ENCODE assay signal across 9 mouse cellular contexts in the genomic region with DNA sequence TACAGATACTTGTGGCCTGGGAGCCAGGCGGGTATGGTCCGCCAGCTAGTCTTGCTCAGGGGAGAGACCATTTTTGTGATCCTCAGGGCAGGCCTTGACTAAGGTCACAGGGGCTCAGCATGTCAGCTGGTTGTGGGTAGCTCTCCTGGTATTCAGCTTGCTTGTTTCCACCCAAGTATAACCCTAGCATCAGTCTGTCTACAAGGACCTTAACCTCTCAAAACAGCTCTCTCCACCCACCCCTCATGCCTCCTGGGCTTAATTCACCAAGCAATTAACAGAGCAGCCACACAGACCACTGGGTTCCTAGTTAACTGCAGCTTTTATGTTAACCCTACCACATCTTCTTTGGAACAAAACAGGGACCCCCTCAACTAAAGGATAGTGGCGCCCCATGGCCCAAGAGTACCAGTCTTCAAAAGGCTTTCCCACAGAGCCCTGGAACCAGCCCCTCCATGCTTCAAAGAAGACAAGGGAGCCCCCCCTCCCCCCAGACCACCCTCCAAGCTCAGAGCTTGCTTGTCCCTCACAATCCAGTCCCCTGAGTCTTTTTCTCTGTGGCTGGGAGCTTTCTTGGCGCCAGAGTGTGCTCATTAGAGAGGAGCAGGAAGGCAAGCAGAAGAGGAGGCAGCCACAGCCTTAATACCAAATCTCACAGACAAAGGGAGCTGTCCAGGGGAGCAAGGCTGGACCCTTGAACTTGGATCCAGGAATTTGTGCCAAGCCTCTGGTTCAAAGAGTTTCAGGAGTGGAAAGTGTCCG. TPM values are rescaled to one million over a fixed set of nuclear protein-coding genes. Genes with fewer than 3 reads are reported as not detected.
DNase-seq lines count a peak whose midpoint lies in the region; ATAC-seq lines count a peak whose summit lies in the region.
"Had no signal": no experiment of that assay in that cellular context is flagged by ENCODE, and none has a peak within 500 bp of the region (broad histone marks: within the 10 kb centered on the region; RNA-seq: fewer than 3 reads in every experiment).

No protein-coding gene starts in this region.

- H3K27me3 ChIP-seq in heart, embryonic 13.5 days (replicated peaks): no peaks in the 10 kb centered on the region
- H3K27me3 ChIP-seq in embryonic facial prominence, embryonic 12.5 days: no peaks in the 10 kb centered on the region
- H3K27me3 ChIP-seq in intestine, embryonic 15.5 days (replicated peaks): no peaks in the 10 kb centered on the region
- H3K27me3 ChIP-seq in midbrain, embryonic 13.5 days: no peaks in the 10 kb centered on the region

- WGBS in heart, embryonic 13.5 days: 45% methylated on average over 5 of the region's 5 CpGs
- WGBS in embryonic facial prominence, embryonic 12.5 days: 29% methylated on average over 5 of the region's 5 CpGs
- 75% methylated on average over 5 of the region's 5 CpGs for WGBS in intestine, embryonic 15.5 days
- 17% methylated on average over 5 of the region's 5 CpGs for WGBS in midbrain, embryonic 13.5 days

- H3K9me3 ChIP-seq in heart, embryonic 13.5 days: no peaks in the 10 kb centered on the region
- no peaks in the 10 kb centered on the region for H3K9me3 ChIP-seq in embryonic facial prominence, embryonic 12.5 days
- H3K9me3 ChIP-seq in intestine, embryonic 15.5 days: no peaks in the 10 kb centered on the region
- no peaks in the 10 kb centered on the region for H3K9me3 ChIP-seq in midbrain, embryonic 13.5 days

- peaks cover 85% of the 10 kb centered on the region for H3K4me1 ChIP-seq in heart, embryonic 13.5 days
- peaks cover 75% of the 10 kb centered on the region for H3K4me1 ChIP-seq in embryonic facial prominence, embryonic 12.5 days
- peaks cover 54% of the 10 kb centered on the region for H3K4me1 ChIP-seq in intestine, embryonic 15.5 days (replicated peaks)
- H3K4me1 ChIP-seq in midbrain, embryonic 13.5 days (replicated peaks): peaks cover 82% of the 10 kb centered on the region

- H3K4me2 ChIP-seq in heart, embryonic 13.5 days: no peak overlapping the region
- no peak overlapping the region for H3K4me2 ChIP-seq in embryonic facial prominence, embryonic 12.5 days (replicated peaks)
- no peak overlapping the region for H3K4me2 ChIP-seq in intestine, embryonic 15.5 days (replicated peaks)
- peak overlapping the region; percentile 17; the same call in 1 of the 2 replicates for H3K4me2 ChIP-seq in midbrain, embryonic 13.5 days (replicated peaks)

- no peak for DNase-seq in heart, postnatal 36 days
- DNase-seq in spleen, adult 12 weeks (ENCODE audit: low spot score): no peak

- ATAC-seq in heart, embryonic 13.5 days (ENCODE audit: extremely low read depth, insufficient number of reproducible peaks, low FRiP score, low TSS enrichment): no peak
- ATAC-seq in embryonic facial prominence, embryonic 12.5 days (ENCODE audit: insufficient number of reproducible peaks, insufficient read depth, low FRiP score, low TSS enrichment): no peak
- ATAC-seq in intestine, embryonic 15.5 days: no peak
- peak; percentile 62 for ATAC-seq in midbrain, embryonic 13.5 days
- ATAC-seq in inflammation-experienced regulatory T-cells, adult 6 months: no peak
- no peak for ATAC-seq in cerebellum, adult (ENCODE audit: insufficient number of reproducible peaks, low FRiP score, low TSS enrichment)

- peak overlapping the region; percentile 97 for H3K27ac ChIP-seq in heart, embryonic 13.5 days (replicated peaks)
- peak overlapping the region; percentile 86 for H3K27ac ChIP-seq in embryonic facial prominence, embryonic 12.5 days
- H3K27ac ChIP-seq in intestine, embryonic 15.5 days: peak overlapping the region; percentile 41
- peak overlapping the region; percentile 75 for H3K27ac ChIP-seq in midbrain, embryonic 13.5 days
- H3K27ac ChIP-seq: liver, embryonic 14.5 days had no signal

- peaks cover 11% of the 10 kb centered on the region; the same call in 1 of the 2 replicates for H3K36me3 ChIP-seq in heart, embryonic 13.5 days
- H3K36me3 ChIP-seq in embryonic facial prominence, embryonic 12.5 days: peaks cover 6% of the 10 kb centered on the region; the same call in 1 of the 2 replicates
- no peaks in the 10 kb centered on the region for H3K36me3 ChIP-seq in intestine, embryonic 15.5 days
- peaks cover 3% of the 10 kb centered on the region; the same call in 1 of the 2 replicates for H3K36me3 ChIP-seq in midbrain, embryonic 13.5 days

- intact Hi-C loops in heart, postnatal 36 days (cut with DNase I): loop anchor here (5.0 to 10.0 kb wide), 3 partner anchors 93 to 439 kb away; no protein-coding TSS in a partner anchor

- no peak overlapping the region for H3K4me3 ChIP-seq in heart, embryonic 13.5 days
- H3K4me3 ChIP-seq in embryonic facial prominence, embryonic 12.5 days: no peak overlapping the region
- H3K4me3 ChIP-seq in intestine, embryonic 15.5 days (replicated peaks): no peak overlapping the region
- H3K4me3 ChIP-seq in midbrain, embryonic 13.5 days (replicated peaks): no peak overlapping the region

- peak overlapping the region; percentile 72 for H3K9ac ChIP-seq in heart, embryonic 13.5 days
- no peak overlapping the region for H3K9ac ChIP-seq in embryonic facial prominence, embryonic 12.5 days
- H3K9ac ChIP-seq in intestine, embryonic 15.5 days: no peak overlapping the region; the same call in 1 of the 2 replicates
- H3K9ac ChIP-seq in midbrain, embryonic 13.5 days (replicated peaks): no peak overlapping the region
- H3K9ac ChIP-seq: liver, embryonic 14.5 days had no signal

RNA-seq across cellular contexts. Expression of gene Pbx1, which starts 48.1 kb away (rescaled TPM):
- polyA plus RNA-seq in heart, embryonic 13.5 days (2015; fragmentation: Nextera tagmentation; extraction: Ambion mirVana): 23.2 and 23.7 TPM in 2 replicates
- 10 to 100 TPM; 47.2 to 63.0 TPM for total RNA-seq in heart, postnatal 36 days (2021)
- polyA plus RNA-seq in embryonic facial prominence, embryonic 12.5 days (2016; fragmentation: Nextera tagmentation; extraction: Ambion mirVana): 66.3 and 66.8 TPM in 2 replicates
- 24.0 and 27.5 TPM in 2 replicates for polyA plus RNA-seq in intestine, embryonic 15.5 days (2015; fragmentation: Nextera tagmentation; extraction: Ambion mirVana)
- 84.9 and 91.4 TPM in 2 replicates for polyA plus RNA-seq in midbrain, embryonic 13.5 days (2015; fragmentation: Nextera tagmentation; extraction: Ambion mirVana)
- polyA plus RNA-seq in inflammation-experienced regulatory T-cells, adult 6 months (2017; shearing (Covaris generic)): under 1 TPM in 2 of 3 experiments, not detected in 1; 0.05 to 0.43 TPM

Comparison
In these comparisons a context has a peak if more than half of its experiments do, and no peak if none do; other contexts are left out.
1. H3K27ac ChIP-seq: peak in every context shown above with its lines; median percentile 97 in heart, embryonic 13.5 days; 86 in embryonic facial prominence, embryonic 12.5 days; 75 in midbrain, embryonic 13.5 days; 41 in intestine, embryonic 15.5 days.
2. RNA of gene Pbx1, which starts 48.1 kb away (polyA plus RNA-seq): 84.9 to 91.4 TPM in midbrain, embryonic 13.5 days, 66.3 to 66.8 TPM in embryonic facial prominence, embryonic 12.5 days, 24.0 to 27.5 TPM in intestine, embryonic 15.5 days and 23.2 to 23.7 TPM in heart, embryonic 13.5 days; 0.05 to 0.43 TPM in inflammation-experienced regulatory T-cells, adult 6 months; every median in the first group is over 10 times any median in the second.